Mouse (Mus musculus) spleen, adult 18-20 months (tissue): Measurements from ENCODE around the gene Arid3c.

Experiments
- DNase-seq, 2 experiments: peaks; one replicate each; pipeline ENCODE4 v3.0.0; 2022; ENCODE audit warnings: mixed read lengths in 2 of 2

Arid3c gene

DNA sequence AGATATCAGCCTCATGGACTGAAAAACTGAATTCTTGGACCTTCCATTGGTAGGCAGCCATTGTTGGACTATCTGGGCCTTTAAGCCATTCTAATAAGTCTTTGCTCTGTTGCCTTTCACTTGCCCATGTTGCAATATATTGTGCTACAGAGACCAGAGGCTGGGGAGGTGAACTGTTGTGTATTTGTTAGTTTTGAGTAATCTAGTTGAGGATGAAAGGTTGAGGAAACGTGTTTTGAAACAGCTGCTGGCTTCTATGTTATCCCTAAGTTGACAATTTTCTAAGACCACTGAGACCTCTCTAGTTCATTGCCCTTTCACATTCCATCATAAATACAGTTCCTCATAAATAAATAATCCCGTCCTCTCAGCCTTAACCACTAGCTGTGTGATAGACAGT is 13.2 kb upstream of the Arid3c start:
- no peak for DNase-seq

DNA sequence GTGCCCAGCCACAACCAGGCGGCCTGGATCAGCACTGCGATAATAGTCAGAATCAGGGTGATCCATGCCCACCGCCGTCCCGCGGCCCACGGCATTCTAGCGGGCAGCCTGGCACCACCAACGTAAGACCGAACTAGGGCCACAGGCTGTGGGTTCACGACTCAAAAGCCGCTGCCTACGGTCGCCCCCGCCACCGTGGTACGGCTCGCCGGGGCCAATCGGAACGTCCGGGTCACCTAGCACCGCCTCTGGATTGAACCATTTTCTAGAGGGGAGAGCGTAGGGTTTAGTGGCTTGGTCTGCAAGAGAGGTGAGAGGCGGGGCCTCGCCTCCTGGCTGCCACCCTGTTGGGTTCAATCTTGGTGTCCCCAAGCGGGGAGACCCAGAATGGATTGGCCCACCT is 10.2 kb upstream of the Arid3c start:
- peak; percentile 91 for DNase-seq

DNA sequence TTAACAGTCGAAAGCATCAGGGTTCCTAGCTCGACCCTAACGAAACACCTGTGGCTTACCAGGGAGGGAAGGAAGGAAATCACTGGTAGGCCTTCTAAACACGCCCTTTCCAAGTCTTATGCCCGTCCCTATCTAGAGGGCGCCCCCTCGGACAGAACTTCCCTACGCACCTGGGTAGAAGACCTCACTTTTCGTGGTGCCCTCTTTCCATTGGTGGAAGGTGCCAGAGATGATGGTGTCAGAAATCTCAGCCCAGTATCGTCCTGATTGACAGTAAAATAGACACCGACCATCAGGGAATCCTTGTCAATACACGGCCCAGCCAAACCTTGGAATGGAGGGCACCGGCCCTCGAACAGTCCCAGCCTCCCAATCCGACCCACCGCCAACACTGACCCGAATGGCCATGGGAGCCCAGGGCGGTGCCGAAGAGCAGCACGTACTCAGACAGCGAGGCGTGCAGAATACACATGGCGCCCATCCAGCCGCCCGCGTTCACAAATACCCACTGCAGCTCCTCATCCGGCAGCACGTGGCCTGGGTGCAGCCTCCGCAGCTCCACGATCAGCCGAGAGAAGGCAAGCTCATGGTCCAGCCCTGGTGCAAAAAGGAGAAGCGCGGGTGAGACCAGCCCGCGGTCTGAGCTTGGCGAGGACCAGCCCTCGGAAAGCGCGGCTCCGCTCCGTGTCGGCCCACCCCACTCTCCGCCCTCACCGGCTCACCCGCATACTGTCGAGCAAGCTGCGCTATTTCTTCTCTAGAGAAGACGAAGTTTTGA is 9.6 kb upstream of the Arid3c start:
- peak in 1 of 2 experiments; percentile 46 for DNase-seq

DNA sequence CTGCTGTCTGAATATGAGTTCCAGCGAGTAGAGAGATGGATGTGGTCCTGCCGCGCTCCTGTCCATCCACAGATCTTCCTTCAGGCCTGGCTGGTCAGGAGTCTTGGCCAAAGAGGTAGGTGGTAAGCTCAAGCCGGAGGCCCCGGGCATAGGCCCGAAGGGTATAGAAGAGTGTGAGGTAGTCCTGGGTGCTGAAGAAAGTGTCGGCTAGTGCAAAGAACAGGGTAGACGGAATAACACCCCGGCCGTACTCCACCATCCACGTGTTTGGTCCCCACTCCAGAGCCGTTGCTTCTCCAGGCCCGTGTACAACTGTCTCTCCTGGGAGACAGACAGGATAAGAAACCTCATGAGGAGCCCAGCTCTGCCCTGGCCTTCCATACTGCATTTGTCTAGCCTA is 8.3 kb upstream of the Arid3c start:
- no peak for DNase-seq

DNA sequence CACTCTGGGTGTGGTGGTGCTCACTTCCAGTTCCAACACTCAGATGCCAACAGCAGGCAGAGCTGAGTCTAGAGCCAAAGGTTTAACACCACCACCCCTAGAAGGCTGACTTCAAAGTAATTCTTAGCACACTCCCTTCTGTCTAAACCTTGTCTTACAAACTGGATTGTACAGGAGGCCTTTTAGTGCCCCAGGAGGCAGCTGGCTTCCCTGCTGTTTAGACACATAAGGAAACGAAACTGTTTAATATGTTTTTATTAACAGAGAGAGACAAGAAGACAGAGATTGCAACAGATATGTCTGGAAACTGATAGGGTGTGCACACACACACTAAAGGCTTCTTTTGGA is 7.3 kb upstream of the Arid3c start:
- no peak for DNase-seq

DNA sequence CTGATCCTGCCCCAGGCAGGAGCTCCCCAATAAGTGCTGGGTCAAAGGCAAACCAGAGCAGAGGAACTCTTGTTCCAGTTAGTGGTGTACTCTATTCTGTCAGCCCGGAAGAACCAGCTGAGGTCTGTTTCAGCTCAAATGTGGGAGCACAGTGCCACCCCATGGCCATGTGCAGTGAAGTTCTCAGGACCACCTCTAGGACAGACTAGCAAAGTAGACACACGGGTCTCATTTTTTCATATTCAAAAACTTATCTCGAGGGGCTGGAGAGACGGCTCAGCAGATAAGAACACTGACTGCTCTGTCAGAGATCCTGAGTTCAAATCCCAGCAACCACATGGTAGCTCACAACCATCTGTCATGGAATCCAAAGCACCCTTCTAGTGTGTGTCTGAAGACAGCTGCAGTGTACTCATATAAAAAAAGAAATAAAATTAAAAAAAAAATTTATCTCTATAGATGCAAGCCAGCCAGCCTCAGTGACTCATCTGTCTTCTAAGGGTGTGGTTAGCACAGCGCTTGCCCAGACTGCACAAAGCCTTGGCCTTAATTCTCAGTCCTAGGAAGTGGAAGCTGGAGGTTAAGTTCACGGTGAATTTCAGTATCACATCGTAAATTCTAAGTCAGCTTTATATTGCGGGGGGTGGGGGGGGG is 6.8 kb upstream of the Arid3c start:
- DNase-seq: peak; percentile 58 to 75

DNA sequence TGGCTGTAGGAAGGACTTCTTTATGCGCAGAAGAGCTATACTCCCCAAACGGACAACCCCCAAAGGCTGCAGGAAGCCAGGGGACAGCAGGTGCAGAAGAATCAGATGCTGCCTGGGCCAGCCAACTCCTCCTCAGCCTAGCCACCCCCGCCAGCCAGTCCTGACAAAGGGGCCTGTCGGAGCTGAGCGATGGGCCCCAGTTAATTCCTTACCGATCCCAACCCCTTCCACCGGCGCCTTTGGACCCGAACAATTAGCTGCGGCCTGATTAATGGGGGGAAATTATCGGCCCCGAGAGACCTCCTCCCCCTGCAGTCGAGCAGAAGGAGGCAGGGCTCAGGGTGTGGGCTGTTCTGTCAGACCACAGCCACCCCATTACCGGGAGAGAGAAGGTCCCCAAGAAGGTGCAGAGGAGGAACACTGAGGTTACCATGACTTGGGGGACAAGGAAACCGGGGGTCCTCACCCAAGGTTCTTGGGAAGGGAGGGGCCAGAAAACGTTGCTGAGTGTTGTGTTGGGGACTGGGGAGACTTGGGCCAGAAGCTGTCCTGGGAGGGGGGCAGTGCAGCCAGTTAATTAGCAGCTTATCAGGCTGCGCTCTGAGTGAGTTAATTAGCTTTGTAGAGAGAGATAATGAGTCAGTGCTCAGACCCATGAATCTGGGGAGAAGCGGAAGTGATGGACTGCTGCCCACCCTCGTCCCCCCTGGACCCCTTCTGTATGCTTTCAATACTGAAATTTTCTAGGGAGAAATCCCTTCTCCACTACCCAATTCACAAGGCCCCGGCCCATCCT is 3.9 kb downstream of the Arid3c start:
- DNase-seq: no peak

DNA sequence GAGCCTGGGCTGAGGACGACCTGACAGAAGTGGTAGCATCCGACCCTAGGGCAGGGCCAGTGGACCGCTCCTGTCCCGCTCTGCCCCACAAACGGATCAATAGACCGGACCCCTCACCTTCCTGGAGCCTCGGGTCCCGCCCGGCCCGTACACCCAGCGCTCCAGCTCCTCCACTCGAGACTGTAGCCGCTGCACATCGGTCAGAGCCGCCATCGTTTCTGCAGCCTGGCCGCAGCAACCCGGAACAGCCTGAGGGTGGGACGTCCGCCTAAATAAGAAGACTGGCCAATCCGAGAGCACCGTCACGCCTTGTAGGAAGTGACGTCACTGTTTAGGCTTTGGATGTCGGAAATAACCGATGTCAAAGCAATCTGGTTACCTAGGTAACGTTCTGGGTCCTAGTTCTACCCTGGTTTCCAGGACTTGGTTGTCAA is 8.0 kb downstream of the Arid3c start, which contains the start of gene Dctn3:
Dctn3 (minus strand) TSS at position 253 of the 434 bp plus-strand sequence.
- DNase-seq: peak; percentile 70 to 72

DNA sequence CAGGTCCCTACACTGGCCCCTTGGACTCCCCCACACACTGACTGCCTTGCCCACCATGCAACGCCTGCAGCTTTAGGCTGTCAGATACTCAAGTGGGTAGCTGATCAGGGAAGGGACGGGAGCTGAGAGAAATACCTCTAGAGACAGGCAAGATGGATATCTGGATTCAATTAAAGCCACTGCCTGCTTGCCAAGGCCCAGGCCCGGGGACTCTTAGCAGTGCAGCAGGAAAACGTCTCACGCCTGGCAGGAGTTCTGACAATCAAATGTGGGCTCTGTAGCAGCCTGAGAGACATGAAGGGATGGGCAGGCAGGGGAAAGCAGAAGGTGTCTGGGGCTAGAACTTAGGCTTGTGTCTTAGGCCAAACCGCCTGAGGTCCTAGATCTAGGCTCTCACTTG is 14.1 kb downstream of the Arid3c start:
- no peak for DNase-seq

DNA sequence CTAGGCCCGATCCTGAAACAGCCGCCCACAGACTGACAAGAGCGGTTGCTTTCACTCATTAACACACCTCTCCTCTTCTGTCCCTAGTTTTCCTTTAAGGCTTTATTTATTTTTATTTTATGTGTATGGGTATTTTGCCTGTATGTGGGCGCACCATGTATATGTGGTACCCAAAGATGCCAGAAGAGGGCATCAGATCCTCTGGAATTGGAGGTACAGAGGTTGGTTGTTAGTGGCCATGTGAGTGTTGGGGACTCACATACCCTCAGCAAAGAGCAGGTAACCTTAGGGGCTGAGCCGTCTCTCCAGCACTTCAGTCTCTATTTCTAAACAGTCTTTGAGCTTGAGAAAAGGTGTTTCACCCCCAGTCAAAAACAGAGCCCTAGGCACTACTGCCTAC is 15.3 kb downstream of the Arid3c start:
- no peak for DNase-seq

DNA sequence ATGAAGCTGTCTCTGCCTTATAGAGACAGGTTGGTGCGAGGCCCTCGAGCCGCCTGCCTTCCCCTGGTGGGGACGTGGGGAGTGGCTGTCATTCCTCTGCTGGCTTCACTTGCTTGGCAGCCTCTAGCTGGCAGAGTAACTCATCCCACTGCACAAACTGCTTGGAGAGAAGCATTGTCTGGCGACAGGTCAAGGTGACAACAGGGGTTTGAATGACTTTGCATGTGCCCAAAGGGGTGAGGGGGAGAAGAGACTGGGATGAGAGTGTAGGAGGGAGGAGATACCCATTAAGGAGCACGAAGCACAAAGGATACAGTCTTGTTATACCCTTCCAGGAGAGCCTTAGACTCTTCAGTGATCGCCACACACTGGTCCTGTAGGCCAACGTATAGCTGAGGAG is 15.9 kb downstream of the Arid3c start:
- DNase-seq: no peak

DNA sequence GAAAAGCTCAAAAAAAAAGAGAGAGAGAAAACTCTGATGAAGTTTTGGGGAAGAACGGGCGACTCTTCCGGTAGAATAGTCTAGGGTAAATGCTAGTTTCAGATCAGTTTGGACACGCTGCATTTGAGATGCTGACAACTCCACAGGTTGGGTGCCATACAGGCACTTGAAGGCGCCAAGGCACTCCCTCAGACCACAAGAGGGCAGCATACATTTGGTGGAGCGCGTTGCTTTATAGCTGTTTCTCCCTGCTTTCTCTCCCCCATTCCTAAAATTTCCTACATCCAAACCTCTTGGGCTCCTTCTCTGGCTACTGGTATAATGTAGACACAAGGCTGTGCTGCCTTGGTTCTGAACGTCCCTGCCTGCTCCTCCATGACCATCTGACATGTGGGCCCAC is 16.7 kb downstream of the Arid3c start:
- peak in 1 of 2 experiments; percentile 53 for DNase-seq

DNA sequence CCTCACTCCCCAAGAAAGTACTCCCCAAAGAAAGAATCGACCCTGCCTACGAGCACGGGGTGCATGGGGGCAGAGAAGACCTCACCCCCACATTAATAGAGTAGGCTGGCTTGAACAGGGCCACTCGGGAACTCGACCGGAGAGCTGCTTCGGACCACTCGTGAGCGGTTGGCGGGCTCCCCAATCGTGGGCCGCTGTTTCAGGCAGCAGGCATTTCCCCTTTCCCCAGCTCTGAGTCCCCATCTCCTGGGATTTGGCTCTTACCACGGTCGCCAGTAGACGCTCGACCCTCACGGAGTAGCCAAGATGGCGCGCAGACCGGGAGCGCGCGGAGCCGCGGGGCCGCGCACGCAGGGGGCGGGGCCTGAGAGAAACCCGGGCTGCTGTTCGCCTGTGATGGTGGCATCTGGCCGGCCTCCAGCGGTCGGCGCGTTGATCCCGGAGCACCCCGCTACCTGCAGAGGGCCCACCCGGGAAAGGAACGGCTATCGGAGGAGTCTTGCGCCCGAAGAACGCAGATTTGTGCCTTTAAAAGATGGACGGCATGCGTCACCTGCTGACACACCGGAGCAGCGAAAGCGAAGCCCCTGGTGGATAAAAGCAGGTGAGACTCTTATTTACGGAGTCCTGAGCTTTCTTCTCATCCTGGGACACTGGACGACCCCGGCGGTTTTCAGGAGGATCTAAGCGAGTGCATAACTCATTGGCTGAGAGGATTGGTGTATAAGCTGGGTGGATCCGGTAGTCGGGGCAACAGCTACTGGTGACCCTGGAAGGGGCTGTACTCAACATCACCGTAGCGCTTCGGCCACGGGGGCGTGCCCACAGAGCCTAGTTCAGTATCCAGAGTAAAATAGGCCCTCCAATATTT is 17.5 kb downstream of the Arid3c start, which contains the start of gene Rpp25l:
Rpp25l (minus strand) TSS at position 338 of the 871 bp plus-strand sequence.
- peak; percentile 74 to 89 for DNase-seq

DNA sequence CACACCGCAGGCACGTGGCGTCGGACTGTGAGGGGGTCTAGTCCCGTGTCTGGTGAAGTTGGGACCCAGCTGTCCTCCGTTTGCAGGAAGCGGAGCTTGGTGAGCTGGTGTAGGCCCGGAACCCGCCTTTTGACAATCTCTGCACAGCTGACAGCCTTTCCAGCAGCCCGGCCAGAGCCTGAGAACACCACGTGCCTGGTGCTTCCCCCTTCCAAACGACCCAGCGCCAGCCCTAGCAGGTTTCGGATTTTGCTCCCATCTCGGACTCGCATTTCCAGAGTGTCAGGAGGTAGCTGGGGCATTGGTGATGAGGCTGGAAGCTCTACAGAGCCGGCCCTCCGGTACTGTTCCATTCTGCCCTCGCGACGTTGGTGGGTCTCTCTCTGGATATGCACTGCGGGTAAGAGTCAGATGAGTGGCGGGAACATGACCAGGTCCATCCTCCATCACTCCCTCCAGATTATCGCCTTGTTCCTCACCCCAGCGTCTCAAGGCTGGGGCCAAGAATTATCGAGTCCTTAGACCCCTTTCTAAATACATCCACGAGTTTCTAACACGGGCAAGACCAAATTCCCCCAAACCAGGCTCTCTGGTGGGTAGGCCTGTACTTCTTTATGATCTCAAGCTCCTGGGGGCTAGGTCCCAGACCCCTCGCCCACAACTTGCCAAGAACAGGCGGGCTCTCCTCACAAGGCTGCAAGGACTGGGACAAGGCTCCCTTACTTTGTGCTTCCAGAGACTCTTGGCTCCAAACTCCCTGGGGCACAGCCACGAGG is 18.3 kb downstream of the Arid3c start:
- DNase-seq: no peak

DNA sequence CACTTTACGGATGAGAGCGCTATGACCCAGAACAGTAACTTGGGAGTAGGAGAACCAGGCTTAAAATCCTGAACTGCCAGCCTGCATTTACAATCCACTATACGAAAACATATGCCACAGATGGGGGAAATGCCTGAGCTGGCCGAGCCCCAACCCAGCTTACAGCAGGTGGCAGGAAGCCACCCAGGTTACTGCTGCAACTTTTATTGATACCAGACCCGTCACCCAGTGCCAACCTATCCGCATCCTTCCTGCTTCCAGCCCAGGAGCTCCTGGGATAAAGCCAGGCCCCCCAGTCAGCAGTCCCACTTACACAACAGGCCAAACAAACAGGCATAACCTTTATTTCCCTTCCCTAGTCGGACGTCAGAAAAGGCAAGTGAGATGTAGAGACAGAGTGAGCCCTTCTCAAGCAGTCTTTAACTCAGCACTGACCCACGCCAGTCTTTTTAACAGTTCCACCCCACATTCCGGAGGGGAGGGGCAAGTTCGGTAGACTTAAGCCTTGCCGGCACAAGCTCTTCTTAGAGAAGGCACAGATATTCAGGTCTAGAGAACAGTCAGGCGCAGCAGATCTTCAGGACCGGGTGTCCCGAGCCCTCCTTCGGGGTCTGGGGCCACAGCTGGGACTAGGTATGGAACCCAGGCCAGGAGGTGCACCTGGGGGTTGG is 19.1 kb downstream of the Arid3c start:
- DNase-seq: no peak

DNA sequence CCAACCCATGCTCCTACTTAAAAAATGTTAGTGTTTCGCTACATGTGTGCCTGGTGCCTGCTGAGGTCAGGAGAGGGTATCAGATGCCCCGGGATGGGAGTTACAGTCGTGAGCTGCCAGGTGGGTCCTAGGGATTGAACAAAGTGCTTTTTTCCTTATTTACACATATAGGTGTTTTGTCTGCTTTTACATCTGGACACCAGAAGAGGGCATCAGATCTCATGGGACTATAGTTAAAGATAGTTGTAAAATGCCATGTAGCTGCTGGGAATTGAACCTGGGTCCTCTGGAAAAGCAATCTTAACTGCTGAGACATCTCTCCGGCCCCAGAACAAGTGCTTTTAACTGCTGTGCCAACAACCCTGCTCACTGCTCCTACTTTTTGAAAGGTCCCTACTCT is 20.7 kb downstream of the Arid3c start:
- no peak for DNase-seq

DNA sequence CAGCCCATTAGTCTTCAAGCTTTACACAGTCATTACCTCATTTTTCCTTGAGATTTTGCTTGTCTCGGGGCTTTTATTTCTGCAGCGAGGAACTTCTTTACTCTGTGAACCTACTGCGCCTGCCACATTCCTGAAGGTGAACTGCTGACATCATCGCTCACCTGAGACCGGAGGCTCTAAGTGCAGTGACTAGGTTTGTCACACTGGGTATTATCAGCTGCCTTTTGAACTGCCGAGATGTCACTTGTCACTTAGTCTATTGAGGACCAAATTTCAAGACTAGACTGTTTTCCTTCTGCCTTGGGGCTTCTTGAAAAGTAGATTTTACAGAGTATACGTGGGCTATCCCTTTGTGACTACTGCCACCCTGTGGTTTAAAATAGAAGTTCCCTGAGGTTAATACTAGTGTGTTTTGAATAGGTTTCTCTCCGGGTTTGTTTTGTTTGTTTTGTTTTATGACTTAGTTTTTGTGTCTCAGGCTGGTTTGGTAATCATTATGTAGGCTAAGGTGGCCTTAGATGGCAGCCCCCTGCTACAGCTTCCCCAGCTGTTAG is 22.7 kb downstream of the Arid3c start:
- no peak for DNase-seq

DNA sequence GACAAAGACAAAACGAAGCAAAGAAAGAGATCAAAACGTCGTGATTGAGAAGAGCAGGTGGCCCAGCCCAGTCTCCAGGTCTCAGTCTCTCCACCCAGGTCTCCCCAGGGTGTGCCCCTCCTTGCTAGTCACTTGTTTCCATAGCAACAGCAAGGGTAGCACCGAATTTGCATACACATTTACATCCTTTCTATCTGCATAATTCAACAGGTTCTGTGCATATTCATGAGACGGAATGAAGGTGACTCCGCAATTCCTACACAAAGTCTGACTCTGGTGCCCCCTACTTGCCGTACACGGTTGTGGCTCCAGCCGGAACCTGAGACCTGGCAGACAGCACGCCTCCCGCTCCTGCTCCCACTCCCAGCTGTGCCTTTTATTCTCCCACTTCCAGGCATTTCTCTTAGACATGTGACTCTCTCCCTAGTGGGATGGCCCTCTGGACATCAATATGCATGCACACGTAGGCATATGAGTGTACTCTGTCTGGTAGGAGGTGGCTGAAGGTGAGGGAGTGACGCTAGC is 23.9 kb downstream of the Arid3c start:
- peak; percentile 43 to 64 for DNase-seq

DNA sequence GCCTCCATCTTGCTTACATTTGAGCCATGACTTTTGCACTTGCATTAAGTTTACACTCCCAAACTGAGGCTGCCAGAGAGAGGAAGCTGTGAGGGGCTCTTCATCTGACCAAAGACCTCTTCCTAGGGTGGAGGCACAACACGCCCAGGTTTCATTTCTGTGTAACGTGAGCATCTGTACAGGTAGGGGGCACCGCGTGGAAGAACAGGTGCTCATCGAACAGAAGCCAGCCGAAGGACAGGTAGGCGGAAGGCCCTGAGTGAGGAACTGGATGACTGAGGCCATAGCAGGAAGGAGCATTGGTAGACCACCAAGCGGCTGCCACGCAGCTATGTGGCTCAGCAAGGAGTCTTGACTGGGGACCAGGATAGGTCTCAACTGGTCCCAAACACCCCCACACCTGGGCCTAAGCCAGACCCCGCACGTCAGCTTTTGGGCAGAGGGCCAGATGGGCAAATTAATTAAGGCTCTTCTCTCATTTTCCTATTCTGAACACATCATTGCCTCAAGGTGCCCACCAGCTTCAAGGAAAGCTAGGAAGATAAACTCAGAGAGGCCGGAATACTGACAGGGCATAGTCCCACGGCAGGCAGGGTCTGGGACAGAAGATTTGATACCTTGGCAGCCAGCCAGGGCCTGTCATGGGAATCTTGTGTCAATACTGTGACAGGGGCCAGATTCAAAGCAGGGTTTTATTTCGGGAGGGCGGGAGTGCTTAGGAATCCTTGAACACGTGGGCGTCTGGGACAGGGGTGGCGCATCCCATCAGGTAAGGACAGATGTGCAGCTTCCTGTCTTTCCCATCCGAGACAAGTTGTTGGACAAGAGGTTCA is 24.8 kb downstream of the Arid3c start:
- DNase-seq: no peak

DNA sequence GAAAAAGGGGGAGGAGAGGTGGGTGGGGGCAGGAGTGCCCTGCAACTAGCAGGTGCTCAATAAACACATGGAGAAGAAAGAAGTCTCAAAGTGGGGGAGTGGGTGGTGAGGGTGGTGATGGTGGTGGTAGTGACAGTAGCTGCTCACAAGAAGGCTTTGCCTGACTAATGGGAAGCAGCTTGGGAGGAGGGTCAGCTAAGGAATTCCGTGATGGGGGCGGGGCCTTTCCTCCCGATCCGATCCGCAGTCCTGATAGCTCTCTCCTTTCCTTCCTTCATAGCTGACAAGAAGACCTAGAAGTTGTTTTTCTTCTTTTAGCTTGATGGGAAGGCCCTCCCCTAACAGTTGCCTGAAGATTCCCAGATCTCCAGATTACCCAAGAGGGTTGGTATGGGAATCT is 26.3 kb downstream of the Arid3c start:
- DNase-seq: no peak
